Mouse (Mus musculus): Measurements from ENCODE around the gene Arhgdib. TPM values are rescaled to one million over a fixed set of nuclear protein-coding genes. Genes with fewer than 3 reads are reported as not detected.
"Not testable (repeated sequence)": the region's sequence is repeated elsewhere in the genome, so short reads cannot be mapped to it uniquely, and the experiment has no call there.

Gene Arhgdib
- total RNA-seq, 1 experiment from 2014 or later, result 1,211 TPM

GRCm38 (mm10) chr6:136900369-136901009 is 41.2 kb downstream of the Arhgdib start:
- ATAC-seq (replicated peaks; ENCODE audit: insufficient number of reproducible peaks, low FRiP score, low TSS enrichment, poor library complexity, severe bottlenecking), result no peak

DNA sequence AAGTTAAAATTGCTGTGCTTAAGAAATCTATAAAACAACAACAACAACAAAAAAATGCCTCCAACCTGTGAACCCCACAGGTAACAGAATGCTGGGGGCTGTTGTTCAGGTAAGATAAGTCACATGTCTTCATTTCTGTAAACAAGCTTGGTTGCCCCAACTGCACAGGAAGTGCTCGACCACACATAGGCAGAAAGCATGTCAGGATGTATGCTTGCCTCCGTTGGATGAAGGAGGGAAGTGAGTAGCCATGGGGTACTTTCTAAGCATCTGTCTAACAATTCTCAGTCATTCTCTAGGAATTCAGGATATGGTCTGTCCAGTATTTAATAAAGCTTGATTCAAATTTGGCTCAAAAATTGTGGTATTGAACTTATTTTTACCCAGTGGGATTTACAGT is 42.7 kb downstream of the Arhgdib start:
- no peak for ATAC-seq (replicated peaks; ENCODE audit: insufficient number of reproducible peaks, low FRiP score, low TSS enrichment, poor library complexity, severe bottlenecking)

GRCm38 (mm10) chr6:136898222-136898621 is 43.5 kb downstream of the Arhgdib start:
- ATAC-seq (replicated peaks; ENCODE audit: insufficient number of reproducible peaks, low FRiP score, low TSS enrichment, poor library complexity, severe bottlenecking), result no peak

- ATAC-seq (replicated peaks; ENCODE audit: insufficient number of reproducible peaks, low FRiP score, low TSS enrichment, poor library complexity, severe bottlenecking), result no peak
Measured at GRCm38 (mm10) chr6:136897789-136898188, 43.9 kb downstream of the Arhgdib start.

DNA sequence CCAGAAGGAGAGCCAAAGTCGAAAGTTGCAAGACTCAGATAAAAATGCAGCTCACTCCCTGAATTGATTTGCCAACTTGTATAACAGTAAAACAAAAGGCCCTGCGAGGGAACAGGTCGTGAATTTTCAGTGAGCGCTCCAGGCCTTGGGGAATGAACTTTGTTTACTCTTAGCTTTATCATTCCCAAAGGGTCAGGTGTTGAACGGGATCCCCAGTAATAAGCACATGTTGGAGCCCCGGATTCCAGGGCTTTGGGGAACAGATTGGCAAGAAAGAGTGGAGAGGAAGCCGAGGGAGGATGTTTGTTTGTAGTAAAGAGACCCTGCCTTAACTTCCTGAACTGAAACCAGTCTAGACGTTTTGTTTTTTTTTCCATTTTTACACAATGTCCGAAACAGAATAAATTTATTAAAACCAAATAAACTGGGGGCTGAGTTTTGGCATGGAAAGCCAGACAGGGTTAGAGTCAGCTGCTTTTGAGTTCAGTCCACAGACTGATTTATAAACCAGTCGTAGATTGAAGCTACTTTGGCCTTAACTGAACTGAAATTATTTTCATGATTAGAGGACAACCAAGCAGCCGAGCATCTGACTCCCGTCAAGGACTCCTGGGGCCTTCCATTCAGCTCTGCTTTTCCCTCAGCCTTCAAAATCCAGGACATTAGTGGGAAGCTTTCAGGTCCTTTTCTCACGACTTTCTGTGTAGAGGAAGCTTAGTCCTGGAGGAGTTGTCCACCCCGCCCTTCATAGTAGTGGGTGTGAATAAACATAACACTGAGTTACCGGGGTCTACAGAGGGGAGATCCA is 47.0 kb downstream of the Arhgdib start:
- no peak for ATAC-seq (replicated peaks; ENCODE audit: insufficient number of reproducible peaks, low FRiP score, low TSS enrichment, poor library complexity, severe bottlenecking)

- no peak for ATAC-seq (replicated peaks; ENCODE audit: insufficient number of reproducible peaks, low FRiP score, low TSS enrichment, poor library complexity, severe bottlenecking)
Measured at GRCm38 (mm10) chr6:136892002-136892401, 49.7 kb downstream of the Arhgdib start.

DNA sequence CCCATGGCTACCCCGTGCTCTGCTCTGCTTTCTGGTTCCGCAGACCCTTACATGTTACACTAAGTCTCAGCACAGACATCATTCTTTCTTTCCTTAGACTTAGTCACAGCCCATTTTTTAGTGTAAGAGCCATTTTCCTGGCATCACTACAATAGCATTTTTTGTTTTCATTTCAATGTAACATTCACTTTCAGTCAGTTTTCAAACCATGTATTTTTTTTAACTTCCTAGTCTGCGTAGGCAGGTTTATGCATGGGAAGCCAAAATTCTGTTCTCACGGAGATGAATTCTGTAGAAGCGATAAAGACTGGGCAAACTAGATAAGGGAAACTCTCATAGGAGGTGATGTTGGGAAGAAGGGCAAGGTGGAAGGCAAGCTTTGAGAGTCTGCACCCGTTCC is 52.1 kb downstream of the Arhgdib start:
- no peak for ATAC-seq (replicated peaks; ENCODE audit: insufficient number of reproducible peaks, low FRiP score, low TSS enrichment, poor library complexity, severe bottlenecking)

DNA sequence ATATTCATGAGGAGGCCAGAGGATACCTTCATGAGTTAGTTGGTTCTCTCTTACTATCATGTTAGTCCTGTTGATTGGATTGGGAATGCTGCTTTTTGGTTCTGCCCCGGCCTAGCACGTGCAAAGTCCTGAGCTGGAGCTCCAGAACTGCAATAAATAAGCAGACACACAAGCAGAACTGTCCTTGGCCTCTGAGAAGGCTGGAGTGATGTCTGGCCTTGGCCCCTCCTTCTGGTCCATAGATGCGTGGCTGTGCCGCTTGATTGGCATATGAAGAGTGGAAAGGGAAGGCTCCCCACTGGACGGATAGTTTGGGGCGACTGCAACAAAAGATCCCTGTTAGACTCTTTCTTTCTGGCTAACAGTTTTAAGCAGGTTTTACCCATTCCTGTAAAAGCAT is 52.6 kb downstream of the Arhgdib start:
- ATAC-seq (replicated peaks; ENCODE audit: insufficient number of reproducible peaks, low FRiP score, low TSS enrichment, poor library complexity, severe bottlenecking), result no peak

- ATAC-seq (replicated peaks; ENCODE audit: insufficient number of reproducible peaks, low FRiP score, low TSS enrichment, poor library complexity, severe bottlenecking), result no peak
Measured at GRCm38 (mm10) chr6:136887854-136888253, 53.8 kb downstream of the Arhgdib start.

- not testable (repeated sequence) for ATAC-seq (replicated peaks; ENCODE audit: insufficient number of reproducible peaks, low FRiP score, low TSS enrichment, poor library complexity, severe bottlenecking)
Measured at GRCm38 (mm10) chr6:136884766-136885165, 56.9 kb downstream of the Arhgdib start.

- ATAC-seq (replicated peaks; ENCODE audit: insufficient number of reproducible peaks, low FRiP score, low TSS enrichment, poor library complexity, severe bottlenecking), result no peak
Measured at GRCm38 (mm10) chr6:136883961-136884360, 57.7 kb downstream of the Arhgdib start.

- ATAC-seq (replicated peaks; ENCODE audit: insufficient number of reproducible peaks, low FRiP score, low TSS enrichment, poor library complexity, severe bottlenecking), result no peak
Measured at GRCm38 (mm10) chr6:136883431-136883915, 58.2 kb downstream of the Arhgdib start.

DNA sequence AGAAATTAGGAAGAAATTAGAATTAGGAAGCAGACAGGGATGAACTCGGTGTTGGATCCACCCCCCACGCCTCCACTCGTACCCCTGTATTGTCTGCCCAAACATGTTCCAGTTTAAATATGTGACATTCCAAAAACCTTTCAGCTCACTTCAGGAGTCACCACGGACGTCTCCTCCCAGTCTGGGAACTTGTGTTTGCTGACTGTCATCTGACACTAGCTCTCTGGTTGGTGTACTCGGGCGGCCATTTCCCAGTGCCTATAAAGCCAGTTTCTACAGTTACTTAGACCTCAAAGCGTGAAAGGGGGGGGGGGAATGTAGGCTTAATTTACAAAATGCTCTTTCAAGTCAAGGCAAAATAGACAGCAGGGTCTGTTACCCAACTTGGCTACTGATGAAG is 60.0 kb downstream of the Arhgdib start:
- no peak for ATAC-seq (replicated peaks; ENCODE audit: insufficient number of reproducible peaks, low FRiP score, low TSS enrichment, poor library complexity, severe bottlenecking)

DNA sequence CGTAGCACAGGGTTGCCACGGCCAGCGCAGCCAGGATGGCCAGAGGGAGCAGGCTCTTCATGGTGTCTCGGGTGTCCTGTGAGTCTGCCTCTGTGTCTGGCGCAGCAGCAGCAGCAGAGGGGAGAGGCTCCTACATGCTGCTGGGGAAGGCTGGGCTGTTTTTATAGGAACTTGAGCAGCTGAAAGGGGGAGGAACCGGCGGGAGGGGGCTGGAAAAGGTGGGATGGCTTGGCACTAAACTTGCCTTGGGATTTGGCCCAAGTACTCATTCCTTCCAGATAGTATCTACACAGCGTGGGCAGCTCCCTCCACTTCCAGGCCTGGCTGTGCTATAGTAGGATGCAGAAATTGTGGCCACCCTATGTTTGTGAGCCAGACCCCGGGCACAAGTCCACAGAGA is 66.0 kb downstream of the Arhgdib start, which contains the start of gene Mgp:
Gene Mgp, minus strand, starts transcription at position 154 of the 400 bp plus-strand sequence.
- no peak for ATAC-seq (replicated peaks; ENCODE audit: insufficient number of reproducible peaks, low FRiP score, low TSS enrichment, poor library complexity, severe bottlenecking)

DNA sequence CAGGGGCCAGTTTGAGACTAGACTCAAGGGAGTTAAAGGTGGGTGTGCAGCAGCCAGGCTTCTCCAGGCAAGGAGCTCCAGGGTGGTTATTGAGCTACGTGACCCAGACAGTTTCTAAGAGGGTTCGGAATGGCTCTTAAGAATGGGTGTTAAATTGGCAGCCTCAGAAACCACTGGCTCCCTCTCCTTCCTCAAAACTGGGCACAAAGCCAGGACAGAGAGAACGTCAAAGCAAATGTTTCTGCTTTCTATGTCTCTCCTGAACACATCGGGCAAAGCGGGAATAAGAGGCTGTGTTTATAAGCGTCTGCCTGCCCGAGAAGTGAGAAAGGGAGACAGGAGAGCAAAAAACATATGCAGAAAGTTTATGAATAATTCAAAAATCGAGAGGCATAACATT is 67.1 kb downstream of the Arhgdib start:
- no peak for ATAC-seq (replicated peaks; ENCODE audit: insufficient number of reproducible peaks, low FRiP score, low TSS enrichment, poor library complexity, severe bottlenecking)

Other genes starting within 250 kb of the Arhgdib start
- gene Gucy2c, start 160.1 kb downstream of the Arhgdib start, total RNA-seq (2017), result 0.10 to 1.1 TPM in 2 of 3 replicates, not detected in the other
- gene Hist4h4, start 137.5 kb downstream of the Arhgdib start, total RNA-seq (2017), result 2.3 to 11.2 TPM (median 4.9 TPM) in 3 replicates
- 54.2 to 78.4 TPM (median 59.5 TPM) in 3 replicates for gene H2afj, start 133.7 kb downstream of the Arhgdib start, total RNA-seq (2017)
- 0.96 to 3.7 TPM (median 2.5 TPM) in 3 replicates for gene BC049715, start 114.3 kb downstream of the Arhgdib start, total RNA-seq (2017)
- 46.3 to 120 TPM (median 81.0 TPM) in 3 replicates for gene Wbp11, start 113.7 kb downstream of the Arhgdib start, total RNA-seq (2017)
- gene Smco3, start 106.4 kb downstream of the Arhgdib start, total RNA-seq (2017), result 0.49 TPM in 1 of 3 replicates, not detected in the others
- not detected in 3 replicates for gene Art4, start 84.2 kb downstream of the Arhgdib start, total RNA-seq (2017)
- gene Mgp, start 66.1 kb downstream of the Arhgdib start, total RNA-seq (2017), result not detected in 3 replicates
- 3.7 to 8.5 TPM (median 5.7 TPM) in 3 replicates for gene Erp27, start 19.7 kb downstream of the Arhgdib start, total RNA-seq (2017)
- gene Pde6h, start 18.1 kb downstream of the Arhgdib start, total RNA-seq (2017), result 0.10 TPM in 1 of 3 replicates, not detected in the others
- not detected in 3 replicates for gene Rerg, start 228.6 kb upstream of the Arhgdib start, total RNA-seq (2017)